Comparison of ENCODE assay signal across 24 mouse cellular contexts in genomic region chr5:139627552-139627951, GRCm38 (mm10).
DNase-seq lines count a peak whose midpoint lies in the region; ATAC-seq and TF ChIP-seq lines count a peak whose summit lies in the region.
"Had no signal": no experiment of that assay in that cellular context is flagged by ENCODE, and none has a peak within 500 bp of the region (broad histone marks: within the 10 kb centered on the region; RNA-seq: fewer than 3 reads in every experiment).

No protein-coding gene starts in this region.

- no peak overlapping the region for H3K27ac ChIP-seq in kidney, embryonic 14.5 days (ENCODE audit: low read depth, low read length)
- no peak overlapping the region for H3K27ac ChIP-seq in intestine, embryonic 16.5 days (ENCODE audit: low read length)
- peak overlapping the region; percentile 55 for H3K27ac ChIP-seq in small intestine, adult 2 months (ENCODE audit: insufficient read depth, low read depth, low read length)
- H3K27ac ChIP-seq: embryonic facial prominence, embryonic 15.5 days; forebrain, embryonic 15.5 days; heart, embryonic 10.5 days; hindbrain, embryonic 10.5 days; kidney, postnatal 0 days; limb, embryonic 13.5 days; liver, embryonic 14.5 days; midbrain, embryonic 12.5 days had no signal

- H3K9me3 ChIP-seq in kidney, embryonic 14.5 days (ENCODE audit: control insufficient read depth, low read length) = peaks cover 12% of the 10 kb centered on the region
- H3K9me3 ChIP-seq in intestine, embryonic 16.5 days (ENCODE audit: control insufficient read depth, low read length) = no peaks in the 10 kb centered on the region
- H3K9me3 ChIP-seq: embryonic facial prominence, embryonic 15.5 days; heart, embryonic 10.5 days had no signal

- no peak overlapping the region for H3K4me3 ChIP-seq in kidney, embryonic 14.5 days (ENCODE audit: low read length)
- no peak overlapping the region for H3K4me3 ChIP-seq in intestine, embryonic 16.5 days (ENCODE audit: low read length)
- H3K4me3 ChIP-seq in small intestine, adult 2 months (ENCODE audit: low read depth, low read length) = no peak overlapping the region
- H3K4me3 ChIP-seq: embryonic facial prominence, embryonic 15.5 days; forebrain, embryonic 15.5 days; heart, embryonic 10.5 days; hindbrain, embryonic 10.5 days; limb, embryonic 13.5 days; midbrain, embryonic 12.5 days had no signal

- H3K9ac ChIP-seq in kidney, embryonic 14.5 days (ENCODE audit: low read depth, low read length) = no peak overlapping the region
- no peak overlapping the region for H3K9ac ChIP-seq in intestine, embryonic 16.5 days (ENCODE audit: low read depth, low read length)
- H3K9ac ChIP-seq: embryonic facial prominence, embryonic 15.5 days; forebrain, embryonic 15.5 days; limb, embryonic 13.5 days; liver, embryonic 14.5 days; lung, embryonic 14.5 days; midbrain, embryonic 12.5 days had no signal

- no peak for TF ChIP-seq CTCF in small intestine, adult 2 months (IDR thresholded peaks at IDR 0.05; ENCODE audit: extremely low read depth, insufficient read length, insufficient replicate concordance, low read depth, low read length)

- no peak overlapping the region for H3K4me2 ChIP-seq in kidney, embryonic 14.5 days (replicated peaks; ENCODE audit: low read depth, low read length)
- H3K4me2 ChIP-seq in intestine, embryonic 16.5 days (ENCODE audit: low read depth, low read length) = no peak overlapping the region
- H3K4me2 ChIP-seq: embryonic facial prominence, embryonic 15.5 days; forebrain, embryonic 15.5 days; limb, embryonic 13.5 days; lung, embryonic 14.5 days; midbrain, embryonic 12.5 days had no signal

- H3K27me3 ChIP-seq in kidney, embryonic 14.5 days (ENCODE audit: control insufficient read depth, insufficient read depth, low read length) = peaks cover 17% of the 10 kb centered on the region
- no peaks in the 10 kb centered on the region for H3K27me3 ChIP-seq in intestine, embryonic 16.5 days (replicated peaks; ENCODE audit: control insufficient read depth, insufficient read depth, low read length)
- no peaks in the 10 kb centered on the region for H3K27me3 ChIP-seq in small intestine, adult 2 months (ENCODE audit: control insufficient read depth, insufficient read depth, low read length)

- DNase-seq in kidney, adult 11 months = peak; percentile 39
- peak; percentile 61 for DNase-seq in kidney, adult 9 months
- no peak for DNase-seq in right cerebral cortex, adult 18-20 months
- DNase-seq: adrenal gland, postnatal 36 days; cerebellum, adult 11 months; cerebellum, adult 9-11 months; gastrocnemius, postnatal 36 days; lung, embryonic 14.5 days; right cerebral cortex, postnatal 14 days; spleen, adult 18-20 months; thymus, postnatal 25 days had no signal

- no peak for TF ChIP-seq POLR2A in small intestine, adult 2 months (IDR thresholded peaks at IDR 0.05; ENCODE audit: low read depth, low read length)

- no peaks in the 10 kb centered on the region for H3K4me1 ChIP-seq in kidney, embryonic 14.5 days (ENCODE audit: control insufficient read depth, insufficient read depth, low read length)
- H3K4me1 ChIP-seq in intestine, embryonic 16.5 days (ENCODE audit: control insufficient read depth, insufficient read depth, low read length) = no peaks in the 10 kb centered on the region
- peaks cover 8% of the 10 kb centered on the region; the same call in 1 of the 2 replicates for H3K4me1 ChIP-seq in small intestine, adult 2 months (ENCODE audit: control insufficient read depth, insufficient read depth, insufficient read length, low read length)
- H3K4me1 ChIP-seq: embryonic facial prominence, embryonic 15.5 days; heart, embryonic 10.5 days; hindbrain, embryonic 10.5 days had no signal

- no peaks in the 10 kb centered on the region for H3K36me3 ChIP-seq in kidney, embryonic 14.5 days (ENCODE audit: control insufficient read depth, insufficient read depth, low read length)
- H3K36me3 ChIP-seq in intestine, embryonic 16.5 days (ENCODE audit: control insufficient read depth, insufficient read depth, low read length) = no peaks in the 10 kb centered on the region
- H3K36me3 ChIP-seq in small intestine, adult 2 months (ENCODE audit: control insufficient read depth, insufficient read depth, low read length) = no peaks in the 10 kb centered on the region
- H3K36me3 ChIP-seq: embryonic facial prominence, embryonic 15.5 days; forebrain, embryonic 15.5 days; heart, embryonic 10.5 days; hindbrain, embryonic 10.5 days; limb, embryonic 13.5 days; midbrain, embryonic 12.5 days had no signal

- ATAC-seq in kidney, embryonic 14.5 days (ENCODE audit: low FRiP score, low TSS enrichment) = no peak
- peak; percentile 85 for ATAC-seq in intestine, embryonic 16.5 days
- no peak for ATAC-seq in erythroid progenitor cell, adult 5-6 weeks (replicated peaks; ENCODE audit: low FRiP score, poor library complexity, severe bottlenecking)
- ATAC-seq: forebrain, embryonic 15.5 days; hindbrain, embryonic 16.5 days had no signal

- 81% methylated on average over 1 of the region's 1 CpGs for WGBS in kidney, embryonic 14.5 days
- WGBS in intestine, embryonic 16.5 days = 24% methylated on average over 1 of the region's 1 CpGs
- WGBS in small intestine, adult 2 months = 18% methylated on average over 1 of the region's 1 CpGs
